ENCODE assay signal across 18 mouse cellular contexts in the genomic region with DNA sequence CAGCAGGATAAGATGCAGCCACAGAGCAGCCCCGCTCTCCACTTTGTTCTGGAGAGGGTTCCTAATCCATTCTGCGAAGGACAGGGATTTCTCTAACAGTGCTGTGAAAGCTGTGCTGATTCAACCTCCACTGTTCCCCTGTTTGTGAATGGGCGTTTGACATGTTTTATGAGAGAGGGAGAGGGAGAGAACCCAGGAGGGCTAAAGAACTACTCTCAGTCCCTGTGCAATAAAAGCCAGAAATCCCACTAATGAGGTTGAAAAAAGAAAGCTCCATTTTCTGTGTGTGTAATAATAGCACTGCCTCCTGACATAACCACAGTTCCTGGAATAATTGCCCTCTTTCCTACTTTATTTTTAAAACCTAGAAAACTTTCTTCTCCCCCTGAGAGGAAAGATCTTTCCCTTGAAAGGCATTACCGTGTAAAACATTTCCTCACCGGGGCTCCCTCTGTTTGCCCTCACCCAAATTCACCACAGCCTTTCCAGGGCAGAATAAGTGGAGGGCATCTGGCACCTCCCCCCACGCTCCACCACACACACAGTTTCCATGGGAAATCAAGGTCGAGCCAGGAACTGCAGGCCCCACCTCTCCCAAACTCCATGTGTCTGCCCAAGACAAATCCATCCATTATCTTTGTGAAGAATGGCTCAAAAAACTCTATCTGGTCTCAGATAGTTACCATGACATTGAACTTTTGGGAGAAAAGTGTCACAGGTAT. TPM values are rescaled to one million over a fixed set of nuclear protein-coding genes. Genes with fewer than 3 reads are reported as not detected.
DNase-seq lines count a peak whose midpoint lies in the region; ATAC-seq and TF ChIP-seq lines count a peak whose summit lies in the region.
"Had no signal": no experiment of that assay in that cellular context is flagged by ENCODE, and none has a peak within 500 bp of the region (broad histone marks: within the 10 kb centered on the region; RNA-seq: fewer than 3 reads in every experiment).

No protein-coding gene starts in this region.

- 0 out of 2 replicates have a peak, but pooled peaks cover 6% of the 10 kb centered on the region for H3K4me1 ChIP-seq in hindbrain, embryonic 14.5 days (replicated peaks; ENCODE audit: control insufficient read depth, insufficient read depth, low read length)
- no peaks in the 10 kb centered on the region for H3K4me1 ChIP-seq in hindbrain, embryonic 12.5 days
- H3K4me1 ChIP-seq in embryonic facial prominence, embryonic 13.5 days: peaks cover 8% of the 10 kb centered on the region
- H3K4me1 ChIP-seq in forebrain, embryonic 11.5 days (replicated peaks; ENCODE audit: control insufficient read depth, insufficient read depth, low read length): no peaks in the 10 kb centered on the region

- no peak overlapping the region for H3K4me3 ChIP-seq in hindbrain, embryonic 14.5 days (replicated peaks; ENCODE audit: low read length)
- no peak overlapping the region for H3K4me3 ChIP-seq in hindbrain, embryonic 12.5 days
- H3K4me3 ChIP-seq in embryonic facial prominence, embryonic 13.5 days: no peak overlapping the region
- no peak overlapping the region for H3K4me3 ChIP-seq in myocyte
- H3K4me3 ChIP-seq in forebrain, embryonic 11.5 days (ENCODE audit: low read depth, low read length): no peak overlapping the region
- H3K4me3 ChIP-seq: forebrain, embryonic 10.5 days had no signal

- no peak; the same call in 1 of the 2 replicates for ATAC-seq in hindbrain, embryonic 14.5 days (ENCODE audit: low FRiP score)
- ATAC-seq in hindbrain, embryonic 12.5 days (ENCODE audit: low FRiP score): no peak
- no peak for ATAC-seq in embryonic facial prominence, embryonic 13.5 days (ENCODE audit: insufficient number of reproducible peaks, insufficient read depth, low FRiP score, low TSS enrichment, low read depth)
- no peak for ATAC-seq in forebrain, embryonic 11.5 days (replicated peaks; ENCODE audit: low FRiP score)

- DNase-seq in hindbrain, embryonic 14.5 days (ENCODE audit: low spot score): no peak
- peak; percentile 26 for DNase-seq in adrenal gland, postnatal 14 days
- DNase-seq in forebrain, embryonic 11.5 days (ENCODE audit: low spot score): no peak
- no peak for DNase-seq in heart, adult 8-10 months (ENCODE audit: low spot score)
- DNase-seq: cerebellum, adult 9-10 months; gastrocnemius, postnatal 10 days; heart, postnatal 36 days; kidney, adult 2 months; kidney, postnatal 4 days; midbrain, embryonic 14.5 days; right cerebral cortex, postnatal 25 days; thymus, adult 18-20 months had no signal

- H3ac ChIP-seq in myocyte (ENCODE audit: control insufficient read depth, insufficient read length): no peak overlapping the region

- H3K9me3 ChIP-seq in hindbrain, embryonic 14.5 days (ENCODE audit: control insufficient read depth, low read length): no peaks in the 10 kb centered on the region
- H3K9me3 ChIP-seq in hindbrain, embryonic 12.5 days (replicated peaks): no peaks in the 10 kb centered on the region
- H3K9me3 ChIP-seq in embryonic facial prominence, embryonic 13.5 days: no peaks in the 10 kb centered on the region
- no peaks in the 10 kb centered on the region for H3K9me3 ChIP-seq in forebrain, embryonic 11.5 days (ENCODE audit: control insufficient read depth, low read length)

- 0 out of 2 replicates have a peak overlapping the region, but pooled peaks have one; percentile 35 for H3K27ac ChIP-seq in hindbrain, embryonic 14.5 days
- no peak overlapping the region for H3K27ac ChIP-seq in hindbrain, embryonic 12.5 days
- peak overlapping the region; percentile 33; the same call in 1 of the 2 replicates for H3K27ac ChIP-seq in embryonic facial prominence, embryonic 13.5 days
- H3K27ac ChIP-seq in forebrain, embryonic 11.5 days (ENCODE audit: low read depth, low read length): no peak overlapping the region
- H3K27ac ChIP-seq: forebrain, embryonic 10.5 days; liver, embryonic 14.5 days had no signal

- no peaks in the 10 kb centered on the region for H3K36me3 ChIP-seq in hindbrain, embryonic 14.5 days (replicated peaks; ENCODE audit: control insufficient read depth, insufficient read depth)
- no peaks in the 10 kb centered on the region for H3K36me3 ChIP-seq in hindbrain, embryonic 12.5 days
- no peaks in the 10 kb centered on the region for H3K36me3 ChIP-seq in embryonic facial prominence, embryonic 13.5 days
- H3K36me3 ChIP-seq in myocyte (ENCODE audit: control insufficient read depth, insufficient read depth): no peaks in the 10 kb centered on the region
- no peaks in the 10 kb centered on the region for H3K36me3 ChIP-seq in forebrain, embryonic 11.5 days (ENCODE audit: control insufficient read depth, insufficient read depth, low read length)
- H3K36me3 ChIP-seq: forebrain, embryonic 10.5 days had no signal

- H3K4me2 ChIP-seq in hindbrain, embryonic 14.5 days (replicated peaks): no peak overlapping the region
- no peak overlapping the region for H3K4me2 ChIP-seq in hindbrain, embryonic 12.5 days (replicated peaks)
- no peak overlapping the region for H3K4me2 ChIP-seq in embryonic facial prominence, embryonic 13.5 days
- peak overlapping the region; percentile 21 for H3K4me2 ChIP-seq in myocyte (ENCODE audit: low read depth)
- no peak overlapping the region for H3K4me2 ChIP-seq in forebrain, embryonic 11.5 days (ENCODE audit: low read depth, low read length, severe bottlenecking)
- H3K4me2 ChIP-seq: heart, embryonic 11.5 days had no signal

- H3K27me3 ChIP-seq in hindbrain, embryonic 14.5 days (ENCODE audit: control insufficient read depth, insufficient read depth, low read length): no peaks in the 10 kb centered on the region
- no peaks in the 10 kb centered on the region for H3K27me3 ChIP-seq in hindbrain, embryonic 12.5 days
- H3K27me3 ChIP-seq in embryonic facial prominence, embryonic 13.5 days: no peaks in the 10 kb centered on the region
- no peaks in the 10 kb centered on the region for H3K27me3 ChIP-seq in myocyte (ENCODE audit: control insufficient read depth, insufficient read depth, insufficient read length)
- H3K27me3 ChIP-seq in forebrain, embryonic 11.5 days (ENCODE audit: control insufficient read depth, insufficient read depth, low read length): no peaks in the 10 kb centered on the region

- no peak overlapping the region for H3K9ac ChIP-seq in hindbrain, embryonic 14.5 days
- no peak overlapping the region for H3K9ac ChIP-seq in hindbrain, embryonic 12.5 days
- H3K9ac ChIP-seq in embryonic facial prominence, embryonic 13.5 days: no peak overlapping the region
- H3K9ac ChIP-seq in forebrain, embryonic 11.5 days (ENCODE audit: low read length): no peak overlapping the region
- H3K9ac ChIP-seq: liver, embryonic 14.5 days had no signal

- WGBS in hindbrain, embryonic 14.5 days: 58% methylated on average over 7 of the region's 7 CpGs
- WGBS in hindbrain, embryonic 12.5 days: 69% methylated on average over 7 of the region's 7 CpGs
- 50% methylated on average over 7 of the region's 7 CpGs for WGBS in embryonic facial prominence, embryonic 13.5 days
- WGBS in forebrain, embryonic 11.5 days: 49% methylated on average over 7 of the region's 7 CpGs

- no peaks in the 10 kb centered on the region for H3K79me2 ChIP-seq in myocyte (ENCODE audit: control insufficient read depth, insufficient read depth)

- TF ChIP-seq POLR2A in myocyte (IDR thresholded peaks at IDR 0.05; ENCODE audit: insufficient read length, low read depth): no peak

TF ChIP-seq in myocyte, 11 proteins besides CTCF, POLR2A, EP300 and RAD21:
- TF ChIP-seq TCF12 (IDR thresholded peaks at IDR 0.05; ENCODE audit: insufficient read depth, poor library complexity, severe bottlenecking) (no peak), CEBPB (IDR thresholded peaks at IDR 0.05; ENCODE audit: insufficient read depth, poor library complexity, severe bottlenecking) (no peak), SRF (IDR thresholded peaks at IDR 0.05; ENCODE audit: control insufficient read depth, insufficient read length, low read depth) (no peak), REST (IDR thresholded peaks at IDR 0.05; ENCODE audit: insufficient read depth, insufficient read length) (no peak), MAX (IDR thresholded peaks at IDR 0.05; ENCODE audit: low read depth) (no peak), POLR2AphosphoS2 (IDR thresholded peaks at IDR 0.05; ENCODE audit: insufficient read length, low read depth) (no peak), E2F4 (IDR thresholded peaks at IDR 0.05; ENCODE audit: insufficient read depth) (no peak), MYOD1 (IDR thresholded peaks at IDR 0.05; ENCODE audit: control insufficient read depth in 1 of 3, insufficient read length in 2 of 3, low read depth in 2 of 3) (no peak)

RNA-seq across cellular contexts. Expression of a gene that starts 24.1 kb away (rescaled TPM):
- polyA plus RNA-seq in hindbrain, embryonic 14.5 days (2014; fragmentation: Nextera tagmentation; extraction: Ambion mirVana): 0.16 and 0.23 TPM in 2 replicates
- polyA plus RNA-seq in hindbrain, embryonic 12.5 days (2016; fragmentation: Nextera tagmentation; extraction: Ambion mirVana): 0.43 and 0.59 TPM in 2 replicates
- total RNA-seq in adrenal gland, postnatal 14 days (2021): 0.11 TPM in 1 of 2 replicates, not detected in the other
- 0.31 and 1.9 TPM in 2 replicates for polyA plus RNA-seq in embryonic facial prominence, embryonic 13.5 days (2015; fragmentation: Nextera tagmentation; extraction: Ambion mirVana)
- 3.6 TPM for polyA plus RNA-seq in myocyte (2012; fragmentation: generic; extraction: Trizol)
- polyA plus RNA-seq in forebrain, embryonic 11.5 days (2014; fragmentation: Nextera tagmentation; extraction: Ambion mirVana): 0.19 and 0.32 TPM in 2 replicates
- total RNA-seq in heart, adult 8-10 months (2022): under 1 TPM in 1 of 4 experiments, not detected in 3; 0.20 TPM
- total RNA-seq: heart, postnatal 36 days had no signal
- polyA plus RNA-seq: kidney, adult 2 months had no signal

Comparison
In these comparisons a context has a peak if more than half of its experiments do, and no peak if none do; other contexts are left out.
1. H3K27ac ChIP-seq: peak in hindbrain, embryonic 14.5 days (single experiment) and embryonic facial prominence, embryonic 13.5 days (single experiment); none in hindbrain, embryonic 12.5 days (single experiment) and forebrain, embryonic 11.5 days (single experiment).